Mouse (Mus musculus): Measurements from ENCODE around the gene Mast1.

Mast1 gene

DNA sequence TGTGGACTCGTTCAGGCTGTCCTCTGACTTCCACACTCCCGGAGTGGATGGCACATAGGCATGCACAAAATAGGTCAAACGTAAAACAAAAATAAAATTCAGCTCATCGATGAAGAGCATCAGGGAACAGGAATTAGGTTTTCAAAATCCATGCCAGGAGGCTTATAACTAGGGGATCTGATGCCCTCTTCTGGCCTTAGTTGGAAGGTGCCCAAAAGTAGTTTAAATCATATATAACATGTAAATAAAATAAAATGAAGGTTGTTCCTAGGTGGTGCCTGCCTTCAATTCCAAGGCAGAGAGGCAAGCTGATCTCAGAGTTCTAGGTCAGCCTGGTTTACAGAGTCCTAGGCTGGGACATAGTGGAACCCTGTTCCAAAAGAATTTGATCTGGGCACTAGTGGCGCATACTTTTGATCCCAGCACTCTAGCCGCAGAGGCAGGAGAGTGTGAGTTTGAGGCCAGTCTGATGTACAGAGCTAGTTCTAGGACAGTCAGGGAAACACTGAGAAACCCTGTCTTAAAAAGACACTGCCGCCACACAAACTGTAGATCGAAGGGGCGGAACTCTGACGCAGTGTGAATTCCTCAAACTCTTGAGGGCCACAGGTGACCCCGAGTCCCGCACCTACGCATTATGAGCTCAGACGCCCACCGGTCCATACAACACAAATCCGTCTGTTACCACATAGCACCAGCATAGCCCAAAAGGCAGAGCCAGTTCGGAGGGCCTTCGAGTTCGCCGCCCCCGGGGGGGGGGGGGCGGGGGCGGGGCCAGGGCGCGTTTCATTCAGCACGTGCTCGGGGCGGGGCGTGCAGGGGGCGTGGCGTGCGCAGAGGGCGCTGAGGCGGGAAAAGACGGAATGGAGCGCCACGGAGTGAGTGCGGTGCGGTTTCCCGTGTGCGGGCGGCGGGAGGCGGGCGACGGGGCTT is 65.5 kb downstream of the Mast1 start, which contains the start of gene Syce2:
TSS of gene Syce2 (plus strand) at position 736 of the 933 bp plus-strand sequence.
- DNase-seq: peak; percentile 69 to 81
